10 mouse cellular contexts compared by ENCODE assay signal in the genomic region with DNA sequence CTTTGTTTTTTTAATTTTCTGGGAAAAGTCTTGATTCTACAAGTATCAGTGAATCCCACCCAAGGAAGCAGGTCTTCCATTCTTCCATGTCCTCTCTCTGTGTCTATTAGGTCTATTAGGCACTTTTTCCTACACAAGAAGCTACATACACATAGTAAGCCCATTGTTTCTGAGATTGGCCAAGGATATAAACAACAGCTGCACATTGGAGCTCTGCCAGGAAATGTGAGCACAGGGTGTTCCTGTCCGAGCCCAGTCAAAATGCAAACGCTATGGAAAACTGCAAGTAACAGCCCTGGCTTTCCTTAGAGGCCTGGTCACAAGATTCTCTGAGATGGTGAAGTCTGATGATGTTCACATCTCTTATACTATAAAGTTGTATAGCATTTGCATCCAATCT. TPM values are rescaled to one million over a fixed set of nuclear protein-coding genes. Genes with fewer than 3 reads are reported as not detected.
DNase-seq lines count a peak whose midpoint lies in the region; ATAC-seq and TF ChIP-seq lines count a peak whose summit lies in the region.
"Had no signal": no experiment of that assay in that cellular context is flagged by ENCODE, and none has a peak within 500 bp of the region (broad histone marks: within the 10 kb centered on the region; RNA-seq: fewer than 3 reads in every experiment).

No protein-coding gene starts in this region.

- no peak for TF ChIP-seq POLR2A in cortical plate, adult 2 months (IDR thresholded peaks at IDR 0.05; ENCODE audit: extremely low read depth, insufficient read depth, low read length)

- no peak for ATAC-seq in heart, embryonic 11.5 days (replicated peaks; ENCODE audit: insufficient number of reproducible peaks, low FRiP score, low TSS enrichment)
- ATAC-seq in limb, embryonic 15.5 days (ENCODE audit: insufficient number of reproducible peaks, low FRiP score, low TSS enrichment, low read depth): peak; percentile 67; the same call in 1 of the 2 replicates

- no peak for TF ChIP-seq CTCF in cortical plate, adult 2 months (IDR thresholded peaks at IDR 0.05; ENCODE audit: extremely low read depth, insufficient read depth, low read length)

- no peaks in the 10 kb centered on the region for H3K36me3 ChIP-seq in heart, embryonic 11.5 days (ENCODE audit: control insufficient read depth, insufficient read depth, low read length)
- no peaks in the 10 kb centered on the region for H3K36me3 ChIP-seq in limb, embryonic 15.5 days
- H3K36me3 ChIP-seq: embryonic facial prominence, embryonic 12.5 days had no signal

- intact Hi-C loops in heart, postnatal 14 days (cut with DNase I): no loop called here

- H3K9ac ChIP-seq in heart, embryonic 11.5 days (ENCODE audit: low read depth, low read length): no peak overlapping the region
- H3K9ac ChIP-seq in limb, embryonic 15.5 days: no peak overlapping the region
- H3K9ac ChIP-seq: embryonic facial prominence, embryonic 12.5 days; liver, embryonic 14.5 days had no signal

- no peaks in the 10 kb centered on the region for H3K4me1 ChIP-seq in heart, embryonic 11.5 days (ENCODE audit: control insufficient read depth, insufficient read depth, low read length)
- H3K4me1 ChIP-seq in cortical plate, adult 2 months (ENCODE audit: control insufficient read depth, insufficient read depth, low read length): no peaks in the 10 kb centered on the region
- H3K4me1 ChIP-seq in limb, embryonic 15.5 days: peaks cover 5% of the 10 kb centered on the region
- H3K4me1 ChIP-seq: embryonic facial prominence, embryonic 12.5 days had no signal

- no peaks in the 10 kb centered on the region for H3K9me3 ChIP-seq in heart, embryonic 11.5 days (replicated peaks; ENCODE audit: control insufficient read depth, low read length)
- no peaks in the 10 kb centered on the region for H3K9me3 ChIP-seq in limb, embryonic 15.5 days
- H3K9me3 ChIP-seq: embryonic facial prominence, embryonic 12.5 days had no signal

- no peak overlapping the region for H3K4me2 ChIP-seq in heart, embryonic 11.5 days
- no peak overlapping the region for H3K4me2 ChIP-seq in limb, embryonic 15.5 days
- H3K4me2 ChIP-seq: embryonic facial prominence, embryonic 12.5 days had no signal

- H3K4me3 ChIP-seq in heart, embryonic 11.5 days (ENCODE audit: low read depth, low read length): no peak overlapping the region
- H3K4me3 ChIP-seq in cortical plate, adult 2 months (ENCODE audit: insufficient read depth, low read length): no peak overlapping the region
- no peak overlapping the region for H3K4me3 ChIP-seq in limb, embryonic 15.5 days
- H3K4me3 ChIP-seq: embryonic facial prominence, embryonic 12.5 days had no signal

- 40% methylated on average over 2 of the region's 2 CpGs for WGBS in heart, embryonic 11.5 days (ENCODE audit: insufficient replicate concordance)
- 17% methylated on average over 2 of the region's 2 CpGs for WGBS in limb, embryonic 15.5 days

- DNase-seq in heart, adult 18-20 months: peak; percentile 75 to 87
- peak; percentile 69 to 74 for DNase-seq in heart, postnatal 14 days
- DNase-seq in spleen, postnatal 10 days (ENCODE audit: low spot score in 2 of 2): no peak
- no peak for DNase-seq in urinary bladder, adult 18-20 months (ENCODE audit: low spot score in 2 of 2)
- DNase-seq in frontal cortex, postnatal 10 days (ENCODE audit: low spot score in 2 of 2): no peak

- no peak overlapping the region for H3K27ac ChIP-seq in heart, embryonic 11.5 days (ENCODE audit: low read depth, low read length)
- 0 out of 2 replicates have a peak overlapping the region, but pooled peaks have one; percentile 47 for H3K27ac ChIP-seq in cortical plate, adult 2 months (ENCODE audit: insufficient read depth, low read length)
- peak overlapping the region; percentile 27 for H3K27ac ChIP-seq in limb, embryonic 15.5 days
- H3K27ac ChIP-seq: embryonic facial prominence, embryonic 12.5 days; liver, embryonic 14.5 days had no signal

- H3K27me3 ChIP-seq in heart, embryonic 11.5 days (ENCODE audit: control insufficient read depth, insufficient read depth, low read length): no peaks in the 10 kb centered on the region
- no peaks in the 10 kb centered on the region for H3K27me3 ChIP-seq in limb, embryonic 15.5 days
- H3K27me3 ChIP-seq: embryonic facial prominence, embryonic 12.5 days had no signal

RNA-seq across cellular contexts. Expression of a gene that starts 49.3 kb away (rescaled TPM):
- total RNA-seq in heart, adult 18-20 months (2021): 10 to 100 TPM; 21.1 to 21.7 TPM
- 105 and 112 TPM in 2 replicates for polyA plus RNA-seq in heart, embryonic 11.5 days (2014; fragmentation: Nextera tagmentation; extraction: Ambion mirVana)
- 12.6 and 12.7 TPM in 2 replicates for polyA plus RNA-seq in cortical plate, adult 2 months (2012; rRNA removed)
- 10 to 100 TPM; 26.5 to 34.2 TPM for total RNA-seq in heart, postnatal 14 days (2021)
- polyA plus RNA-seq in limb, embryonic 15.5 days (2015; fragmentation: Nextera tagmentation; extraction: Ambion mirVana): 96.8 and 101 TPM in 2 replicates

Comparison
In these comparisons a context has a peak if more than half of its experiments do, and no peak if none do; other contexts are left out.
1. DNase-seq: peak in heart, adult 18-20 months (2 of 2) and heart, postnatal 14 days (2 of 2); none in spleen, postnatal 10 days (0 of 2), urinary bladder, adult 18-20 months (0 of 2) and frontal cortex, postnatal 10 days (0 of 2).